1 mouse cellular context compared by ENCODE assay signal in the genomic region with DNA sequence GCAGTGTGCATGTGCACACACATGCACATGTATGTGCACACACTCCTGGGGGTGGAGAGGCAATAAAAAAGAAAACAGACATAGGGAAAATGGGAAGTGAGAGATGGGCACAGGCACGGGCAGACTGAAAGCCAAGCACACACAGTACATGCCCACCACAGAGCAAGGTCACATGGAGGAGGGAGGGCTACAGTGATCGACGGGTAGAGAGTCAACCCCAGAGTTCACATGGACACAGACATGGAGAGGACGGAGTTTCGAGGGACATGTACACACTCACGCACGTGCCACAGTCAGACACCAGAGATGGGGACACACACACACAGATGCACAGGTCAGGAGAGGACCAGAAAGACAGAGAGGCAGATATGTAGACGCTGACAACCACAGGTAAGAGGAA.
TF ChIP-seq lines count a peak whose summit lies in the region.

No protein-coding gene starts in this region.

TF ChIP-seq in CH12.LX, 34 proteins besides CTCF, POLR2A, EP300 and RAD21 (continued from another document):
- TF ChIP-seq KAT2A (IDR thresholded peaks at IDR 0.05; ENCODE audit: insufficient replicate concordance, low read length) = no peak
